Mouse (Mus musculus) limb, embryonic 15.5 days (tissue): Measurements from ENCODE around the gene Eef2kmt. TPM values are rescaled to one million over a fixed set of nuclear protein-coding genes. Genes with fewer than 3 reads are reported as not detected.

Experiments
- ATAC-seq: fragments of 200-750 bp; cut with Nextera tagmentation; 2 replicates; pipeline ENCODE4 v1.8.0; 2017; ENCODE audit warnings: low read depth, moderate TSS enrichment; ENCODE audit not compliant: insufficient number of reproducible peaks, low FRiP score, low TSS enrichment
- H3K27ac ChIP-seq: fragments of 300-500 bp; sonication (generic); 2 replicates; pipeline ENCODE4 v1.5.1; 2015; ENCODE audit warnings: moderate library complexity, mild to moderate bottlenecking, inconsistent platforms
- H3K27me3 ChIP-seq: fragments of 300-500 bp; sonication (generic); 2 replicates; pipeline ENCODE4 v1.6.1; 2015; ENCODE audit warnings: inconsistent platforms
- H3K36me3 ChIP-seq: fragments of 300-500 bp; sonication (generic); 2 replicates; pipeline ENCODE4 v1.6.1; 2015; ENCODE audit warnings: inconsistent platforms
- H3K4me1 ChIP-seq: fragments of 300-500 bp; sonication (generic); 2 replicates; pipeline ENCODE4 v1.6.1; 2015; ENCODE audit warnings: inconsistent platforms
- H3K4me2 ChIP-seq: fragments of 300-500 bp; sonication (generic); 2 replicates; pipeline ENCODE4 v1.6.1; 2015; ENCODE audit warnings: mild to moderate bottlenecking, inconsistent platforms
- H3K4me3 ChIP-seq: fragments of 300-500 bp; sonication (generic); 2 replicates; pipeline ENCODE4 v1.5.1; 2015; ENCODE audit warnings: mild to moderate bottlenecking, inconsistent platforms
- H3K9ac ChIP-seq: fragments of 300-500 bp; sonication (generic); 2 replicates; pipeline ENCODE4 v1.6.1; 2015; ENCODE audit warnings: inconsistent platforms
- H3K9me3 ChIP-seq: fragments of 300-500 bp; sonication (generic); 2 replicates; pipeline ENCODE4 v1.6.1; 2016; ENCODE audit warnings: inconsistent platforms
- WGBS: fragments of 180-500 bp; shearing (Covaris S2); methylation state at CpG from one replicate; pipeline ENCODE4 v1.1.7; 2015; 5-methylcytosine and 5-hydroxymethylcytosine counted together
- polyA plus RNA-seq: library from polyadenylated mRNA; unstranded; fragments of >200 nt; fragmentation: Nextera tagmentation; extraction: Ambion mirVana; gene quantifications from 2 replicates; pipeline ENCODE4 v1.2.1, GENCODE M21; 2015

The Eef2kmt gene
- 25.1 and 29.2 TPM in 2 replicates for polyA plus RNA-seq

GRCm38 (mm10) chr16:5255779-5256496, at the start of gene Eef2kmt:
Gene Eef2kmt, minus strand, starts transcription at chr16:5255983.
- Histone ChIP-seq H3K27ac (peak within 1 kb of the TSS; percentile 85), H3K9me3 (no peaks in the 10 kb centered on the region), H3K4me3 (peak within 1 kb of the TSS; percentile 63), H3K36me3 (peaks cover 13% of the 10 kb centered on the region), H3K27me3 (no peaks in the 10 kb centered on the region), H3K9ac (peak within 1 kb of the TSS; percentile 56), H3K4me1 (peaks cover 16% of the 10 kb centered on the region), H3K4me2 (peak within 1 kb of the TSS; percentile 76)
- WGBS = under 1% methylated on average over 57 of the region's 57 CpGs
- peak; percentile 97 for ATAC-seq

GRCm38 (mm10) chr16:5295238-5295637, 39.5 kb upstream of the Eef2kmt start:
- Histone ChIP-seq H3K9me3 (no peaks in the 10 kb centered on the region), H3K4me1 (no peaks in the 10 kb centered on the region), H3K9ac (no peak overlapping the region), H3K36me3 (no peaks in the 10 kb centered on the region), H3K4me2 (no peak overlapping the region), H3K4me3 (no peak overlapping the region), H3K27me3 (no peaks in the 10 kb centered on the region), H3K27ac (no peak overlapping the region)
- 59% methylated on average over 5 of the region's 5 CpGs for WGBS
- ATAC-seq = no peak

- H3K4me1 ChIP-seq = no peaks in the 10 kb centered on the region
- ATAC-seq = no peak
- no peak overlapping the region for H3K4me2 ChIP-seq
- H3K36me3 ChIP-seq = no peaks in the 10 kb centered on the region
- no peaks in the 10 kb centered on the region for H3K9me3 ChIP-seq
- no peaks in the 10 kb centered on the region for H3K27me3 ChIP-seq
- no peak overlapping the region for H3K27ac ChIP-seq
- no peak overlapping the region for H3K4me3 ChIP-seq
- no peak overlapping the region for H3K9ac ChIP-seq
- WGBS = 73% methylated on average over 3 of the region's 3 CpGs
These were observed 29.6 kb upstream of the Eef2kmt start for GRCm38 (mm10) chr16:5285376-5285775.

GRCm38 (mm10) chr16:5282686-5283085, 26.9 kb upstream of the Eef2kmt start:
- Histone ChIP-seq H3K27me3 (no peaks in the 10 kb centered on the region), H3K9ac (no peak overlapping the region), H3K36me3 (no peaks in the 10 kb centered on the region), H3K4me2 (no peak overlapping the region), H3K9me3 (no peaks in the 10 kb centered on the region), H3K27ac (no peak overlapping the region), H3K4me1 (no peaks in the 10 kb centered on the region), H3K4me3 (no peak overlapping the region)
- 85% methylated on average over 9 of the region's 9 CpGs for WGBS
- no peak for ATAC-seq

GRCm38 (mm10) chr16:5279571-5280222, 23.9 kb upstream of the Eef2kmt start:
- no peaks in the 10 kb centered on the region for H3K9me3 ChIP-seq
- 71% methylated on average over 5 of the region's 5 CpGs for WGBS
- H3K4me1 ChIP-seq = no peaks in the 10 kb centered on the region
- no peak overlapping the region for H3K9ac ChIP-seq
- H3K4me3 ChIP-seq = no peak overlapping the region
- no peaks in the 10 kb centered on the region for H3K36me3 ChIP-seq
- H3K27ac ChIP-seq = no peak overlapping the region
- H3K27me3 ChIP-seq = no peaks in the 10 kb centered on the region
- no peak for ATAC-seq
- no peak overlapping the region for H3K4me2 ChIP-seq

- no peak overlapping the region for H3K4me3 ChIP-seq
- ATAC-seq = no peak
- 64% methylated on average over 3 of the region's 3 CpGs for WGBS
- H3K9me3 ChIP-seq = no peaks in the 10 kb centered on the region
- H3K4me1 ChIP-seq = no peaks in the 10 kb centered on the region
- H3K27ac ChIP-seq = no peak overlapping the region
- no peak overlapping the region for H3K4me2 ChIP-seq
- no peaks in the 10 kb centered on the region for H3K36me3 ChIP-seq
- H3K27me3 ChIP-seq = no peaks in the 10 kb centered on the region
- H3K9ac ChIP-seq = no peak overlapping the region
These were observed 16.6 kb upstream of the Eef2kmt start for GRCm38 (mm10) chr16:5272371-5272770.

GRCm38 (mm10) chr16:5271411-5272035, 15.7 kb upstream of the Eef2kmt start:
- Histone ChIP-seq H3K9ac (no peak overlapping the region), H3K27me3 (no peaks in the 10 kb centered on the region), H3K27ac (no peak overlapping the region), H3K9me3 (no peaks in the 10 kb centered on the region), H3K4me1 (no peaks in the 10 kb centered on the region), H3K4me3 (no peak overlapping the region), H3K4me2 (no peak overlapping the region), H3K36me3 (no peaks in the 10 kb centered on the region)
- ATAC-seq = no peak
- WGBS = 86% methylated on average over 4 of the region's 4 CpGs

GRCm38 (mm10) chr16:5263926-5264325, 8.1 kb upstream of the Eef2kmt start:
- no peaks in the 10 kb centered on the region for H3K9me3 ChIP-seq
- H3K4me3 ChIP-seq = no peak overlapping the region
- H3K9ac ChIP-seq = no peak overlapping the region
- H3K27me3 ChIP-seq = no peaks in the 10 kb centered on the region
- H3K4me2 ChIP-seq = no peak overlapping the region
- no peak for ATAC-seq
- peaks cover 7% of the 10 kb centered on the region for H3K4me1 ChIP-seq
- H3K36me3 ChIP-seq = no peaks in the 10 kb centered on the region
- WGBS = 76% methylated on average over 7 of the region's 7 CpGs
- peak overlapping the region; percentile 22; the same call in 1 of the 2 replicates for H3K27ac ChIP-seq

- H3K9me3 ChIP-seq = no peaks in the 10 kb centered on the region
- H3K27me3 ChIP-seq = no peaks in the 10 kb centered on the region
- H3K9ac ChIP-seq = no peak overlapping the region
- H3K36me3 ChIP-seq = no peaks in the 10 kb centered on the region
- H3K27ac ChIP-seq = no peak overlapping the region; the same call in 1 of the 2 replicates
- H3K4me2 ChIP-seq = no peak overlapping the region
- WGBS = 30% methylated on average over 8 of the region's 8 CpGs
- H3K4me1 ChIP-seq = peaks cover 7% of the 10 kb centered on the region
- H3K4me3 ChIP-seq = no peak overlapping the region
- ATAC-seq = 0 out of 2 replicates have a peak, but pooled peaks have one; percentile 26
These were observed 7.4 kb upstream of the Eef2kmt start for GRCm38 (mm10) chr16:5263156-5263555.

- Histone ChIP-seq H3K36me3 (peaks cover 20% of the 10 kb centered on the region), H3K27me3 (no peaks in the 10 kb centered on the region), H3K27ac (peak overlapping the region; percentile 83), H3K4me3 (peak overlapping the region; percentile 63), H3K9ac (peak overlapping the region; percentile 56), H3K9me3 (no peaks in the 10 kb centered on the region), H3K4me1 (peaks cover 16% of the 10 kb centered on the region), H3K4me2 (peak overlapping the region; percentile 76)
- WGBS = 2% methylated on average over 27 of the region's 27 CpGs
- no peak for ATAC-seq
These were observed 572 bp downstream of the Eef2kmt start for GRCm38 (mm10) chr16:5255081-5255740.

- Histone ChIP-seq H3K9ac (0 out of 2 replicates have a peak overlapping the region, but pooled peaks have one; percentile 56), H3K4me1 (peaks cover 16% of the 10 kb centered on the region), H3K27ac (peak overlapping the region; percentile 83), H3K27me3 (no peaks in the 10 kb centered on the region), H3K4me2 (peak overlapping the region; percentile 76), H3K4me3 (peak overlapping the region; percentile 63), H3K36me3 (peaks cover 24% of the 10 kb centered on the region), H3K9me3 (no peaks in the 10 kb centered on the region)
- WGBS = 3% methylated on average over 15 of the region's 15 CpGs
- peak; percentile 69 for ATAC-seq
These were observed 1.3 kb downstream of the Eef2kmt start for GRCm38 (mm10) chr16:5254346-5255025.
